Mouse (Mus musculus) stomach, embryonic 15.5 days (tissue): Measurements from ENCODE around the gene Camkmt. TPM values are rescaled to one million over a fixed set of nuclear protein-coding genes. Genes with fewer than 3 reads are reported as not detected.

ENCODE experiments used
- ATAC-seq: fragments of 200-750 bp; cut with Nextera tagmentation; 2 replicates; pipeline ENCODE4 v1.8.0; 2017; ENCODE audit warnings: low read depth, moderate number of reproducible peaks, moderate TSS enrichment; ENCODE audit not compliant: insufficient read depth, low FRiP score
- H3K27ac ChIP-seq: fragments of 300-500 bp; sonication (generic); 2 replicates; pipeline ENCODE4 v1.5.1; 2015; ENCODE audit warnings: mild to moderate bottlenecking, inconsistent platforms
- H3K27me3 ChIP-seq: fragments of 300-500 bp; sonication (generic); replicated peaks from 2 replicates; pipeline ENCODE4 v1.6.1; 2015; ENCODE audit warnings: inconsistent platforms
- H3K36me3 ChIP-seq: fragments of 300-500 bp; sonication (generic); 2 replicates; pipeline ENCODE4 v1.6.1; 2015; ENCODE audit warnings: inconsistent platforms
- H3K4me1 ChIP-seq: fragments of 300-500 bp; sonication (generic); 2 replicates; pipeline ENCODE4 v1.6.1; 2015; ENCODE audit warnings: inconsistent platforms
- H3K4me2 ChIP-seq: fragments of 300-500 bp; sonication (generic); 2 replicates; pipeline ENCODE4 v1.6.1; 2015; ENCODE audit warnings: mild to moderate bottlenecking, inconsistent platforms
- H3K4me3 ChIP-seq: fragments of 300-500 bp; sonication (generic); replicated peaks from 2 replicates; pipeline ENCODE4 v1.5.1; 2015; ENCODE audit warnings: inconsistent platforms
- H3K9ac ChIP-seq: fragments of 300-500 bp; sonication (generic); 2 replicates; pipeline ENCODE4 v1.6.1; 2015; ENCODE audit warnings: inconsistent platforms
- H3K9me3 ChIP-seq: fragments of 300-500 bp; sonication (generic); 2 replicates; pipeline ENCODE4 v1.6.1; 2016; ENCODE audit warnings: inconsistent platforms
- WGBS: fragments of 180-500 bp; shearing (Covaris S2); methylation state at CpG from one replicate; pipeline ENCODE4 v1.1.7; 2015; 5-methylcytosine and 5-hydroxymethylcytosine counted together
- polyA plus RNA-seq: library from polyadenylated mRNA; unstranded; fragments of >200 nt; fragmentation: Nextera tagmentation; extraction: Ambion mirVana; gene quantifications from 2 replicates; pipeline ENCODE4 v1.2.1, GENCODE M21; 2015

The Camkmt gene
- polyA plus RNA-seq, 1 experiment from 2014 or later: 14.3 TPM

DNA sequence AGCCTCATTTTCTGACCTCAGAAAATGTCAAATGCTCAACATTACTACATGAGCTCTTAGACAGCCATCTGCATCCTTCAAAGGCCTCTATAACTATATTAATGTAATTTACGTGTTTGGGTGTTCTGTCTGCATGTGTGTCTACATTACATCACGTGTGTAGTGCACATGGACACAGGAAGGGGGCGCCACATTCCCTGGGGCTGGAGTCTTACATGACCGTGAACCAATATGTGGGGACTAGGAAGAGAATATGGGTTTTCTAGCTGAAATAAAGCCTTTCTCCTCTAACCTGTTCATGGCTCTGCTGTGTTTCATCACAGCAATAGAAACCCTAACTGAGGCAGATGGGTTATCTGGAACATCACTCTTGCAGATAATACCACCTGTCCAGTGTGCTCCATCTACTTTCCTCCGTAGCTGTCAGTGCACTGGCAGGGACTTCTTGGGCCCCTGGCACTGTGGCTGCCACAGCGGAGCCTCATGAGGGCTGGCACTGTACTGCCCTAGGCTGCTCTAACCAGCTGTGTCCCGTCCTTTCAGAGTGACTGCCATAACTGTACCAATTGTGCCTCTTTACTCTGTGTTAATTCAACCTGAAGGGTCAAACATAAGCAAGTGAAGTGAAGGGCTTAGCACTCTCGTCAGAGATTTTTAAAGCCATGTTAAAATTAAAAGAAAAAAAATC is 19.1 kb upstream of the Camkmt start:
- Histone ChIP-seq H3K36me3 (0 out of 2 replicates have a peak, but pooled peaks cover 3% of the 10 kb centered on the region), H3K9ac (no peak overlapping the region), H3K27me3 (no peaks in the 10 kb centered on the region), H3K27ac (no peak overlapping the region), H3K4me2 (no peak overlapping the region), H3K9me3 (no peaks in the 10 kb centered on the region), H3K4me1 (no peaks in the 10 kb centered on the region), H3K4me3 (no peak overlapping the region)
- ATAC-seq: no peak
- WGBS: 88% methylated on average over 8 of the region's 8 CpGs

GRCm38 (mm10) chr17:85072383-85072782 is 18.0 kb upstream of the Camkmt start:
- no peak overlapping the region for H3K9ac ChIP-seq
- no peak overlapping the region for H3K27ac ChIP-seq
- H3K36me3 ChIP-seq: 0 out of 2 replicates have a peak, but pooled peaks cover 3% of the 10 kb centered on the region
- ATAC-seq: no peak
- H3K4me2 ChIP-seq: no peak overlapping the region
- WGBS: 72% methylated on average over 11 of the region's 11 CpGs
- no peaks in the 10 kb centered on the region for H3K9me3 ChIP-seq
- no peaks in the 10 kb centered on the region for H3K27me3 ChIP-seq
- no peak overlapping the region for H3K4me3 ChIP-seq
- H3K4me1 ChIP-seq: no peaks in the 10 kb centered on the region

- Histone ChIP-seq H3K4me1 (no peaks in the 10 kb centered on the region), H3K4me2 (no peak overlapping the region), H3K27me3 (no peaks in the 10 kb centered on the region), H3K4me3 (no peak overlapping the region), H3K9ac (no peak overlapping the region), H3K36me3 (peaks cover 8% of the 10 kb centered on the region), H3K27ac (no peak overlapping the region), H3K9me3 (no peaks in the 10 kb centered on the region)
- 64% methylated on average over 7 of the region's 7 CpGs for WGBS
- no peak for ATAC-seq
Measured at GRCm38 (mm10) chr17:85073214-85073613, 17.1 kb upstream of the Camkmt start.

DNA sequence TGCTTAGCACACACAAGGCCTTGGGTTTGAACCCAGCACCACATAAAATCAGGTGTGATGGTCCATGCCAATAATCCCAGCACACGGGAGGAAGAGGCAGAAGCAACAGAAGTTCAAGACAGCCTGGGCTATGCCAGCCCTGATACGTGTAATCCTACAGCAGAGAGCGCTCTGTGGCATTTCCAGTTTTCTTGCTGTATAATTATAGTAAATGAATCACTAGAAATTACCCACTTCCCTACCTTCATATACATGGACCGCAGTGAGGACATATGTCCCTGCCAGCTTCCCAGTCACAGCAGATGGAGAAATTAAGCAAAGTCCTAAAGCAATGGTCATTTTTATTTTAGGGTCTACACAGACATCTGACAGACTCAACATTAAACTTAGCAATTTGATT is 16.3 kb upstream of the Camkmt start:
- H3K4me1 ChIP-seq: no peaks in the 10 kb centered on the region
- no peaks in the 10 kb centered on the region for H3K27me3 ChIP-seq
- no peak overlapping the region for H3K9ac ChIP-seq
- H3K36me3 ChIP-seq: peaks cover 16% of the 10 kb centered on the region
- no peak overlapping the region for H3K4me3 ChIP-seq
- H3K27ac ChIP-seq: no peak overlapping the region
- ATAC-seq: no peak
- WGBS: 87% methylated on average over 4 of the region's 4 CpGs
- H3K4me2 ChIP-seq: no peak overlapping the region
- H3K9me3 ChIP-seq: no peaks in the 10 kb centered on the region

DNA sequence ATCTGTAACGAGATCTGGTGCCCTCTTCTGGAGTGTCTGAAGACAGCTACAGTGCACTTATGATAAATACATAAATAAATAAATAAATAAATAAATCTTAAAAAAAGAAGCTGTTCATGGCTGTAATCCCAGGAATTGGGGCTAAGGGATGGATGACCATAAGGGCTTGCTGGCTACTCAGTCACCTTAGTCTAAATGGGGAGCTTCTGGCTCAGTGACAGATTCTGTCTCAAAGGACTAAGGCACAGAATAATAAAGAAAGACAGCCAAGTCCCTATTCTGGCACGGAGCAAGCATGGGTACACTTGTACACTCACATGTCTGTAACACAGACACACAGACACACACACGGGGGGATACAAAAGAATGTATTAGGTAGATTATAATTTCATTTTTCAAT is 11.1 kb upstream of the Camkmt start:
- Histone ChIP-seq H3K27me3 (no peaks in the 10 kb centered on the region), H3K27ac (no peak overlapping the region), H3K9ac (no peak overlapping the region), H3K4me1 (no peaks in the 10 kb centered on the region), H3K4me3 (no peak overlapping the region), H3K4me2 (no peak overlapping the region), H3K9me3 (no peaks in the 10 kb centered on the region), H3K36me3 (peaks cover 15% of the 10 kb centered on the region)
- WGBS: 93% methylated on average over 3 of the region's 3 CpGs
- ATAC-seq: no peak

GRCm38 (mm10) chr17:85080781-85081180 is 9.6 kb upstream of the Camkmt start:
- no peak overlapping the region for H3K4me2 ChIP-seq
- no peaks in the 10 kb centered on the region for H3K4me1 ChIP-seq
- no peaks in the 10 kb centered on the region for H3K9me3 ChIP-seq
- H3K27ac ChIP-seq: no peak overlapping the region
- no peak for ATAC-seq
- WGBS: 96% methylated on average over 11 of the region's 11 CpGs
- no peaks in the 10 kb centered on the region for H3K27me3 ChIP-seq
- no peak overlapping the region for H3K4me3 ChIP-seq
- peaks cover 15% of the 10 kb centered on the region for H3K36me3 ChIP-seq
- H3K9ac ChIP-seq: no peak overlapping the region

GRCm38 (mm10) chr17:85085335-85085734 is 5.0 kb upstream of the Camkmt start:
- WGBS: 82% methylated on average over 2 of the region's 2 CpGs
- Histone ChIP-seq H3K9ac (no peak overlapping the region), H3K27me3 (no peaks in the 10 kb centered on the region), H3K4me1 (0 out of 2 replicates have a peak, but pooled peaks cover 4% of the 10 kb centered on the region), H3K9me3 (no peaks in the 10 kb centered on the region), H3K4me2 (no peak overlapping the region), H3K4me3 (no peak overlapping the region), H3K27ac (no peak overlapping the region), H3K36me3 (no peaks in the 10 kb centered on the region)
- no peak for ATAC-seq

GRCm38 (mm10) chr17:85086501-85086900 is 3.9 kb upstream of the Camkmt start:
- H3K27me3 ChIP-seq: no peaks in the 10 kb centered on the region
- H3K36me3 ChIP-seq: no peaks in the 10 kb centered on the region
- H3K4me3 ChIP-seq: no peak overlapping the region
- no peak for ATAC-seq
- 0 out of 2 replicates have a peak, but pooled peaks cover 4% of the 10 kb centered on the region for H3K4me1 ChIP-seq
- H3K9ac ChIP-seq: no peak overlapping the region
- no peak overlapping the region for H3K4me2 ChIP-seq
- no peaks in the 10 kb centered on the region for H3K9me3 ChIP-seq
- 77% methylated on average over 1 of the region's 1 CpGs for WGBS
- no peak overlapping the region for H3K27ac ChIP-seq

DNA sequence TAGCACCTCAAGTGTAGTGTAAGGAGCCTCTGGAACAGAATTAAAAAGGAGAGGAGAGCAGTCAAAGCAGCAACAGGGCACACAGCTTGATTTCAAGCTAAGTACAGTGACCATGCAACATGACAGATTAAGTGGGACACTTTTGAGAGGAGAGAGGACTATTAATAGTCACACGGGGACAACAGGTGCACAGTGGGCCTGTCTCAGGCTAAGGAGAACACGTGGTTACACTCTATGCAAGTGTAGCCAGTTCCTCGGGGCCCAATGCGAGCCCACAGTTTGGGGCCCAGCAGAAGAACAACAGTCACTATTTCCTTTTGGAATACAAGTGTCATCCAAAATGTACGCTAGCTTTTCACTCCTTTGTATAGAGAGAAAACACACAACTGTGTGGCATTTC is 2.8 kb upstream of the Camkmt start:
- H3K9me3 ChIP-seq: no peaks in the 10 kb centered on the region
- ATAC-seq: no peak
- 0 out of 2 replicates have a peak, but pooled peaks cover 4% of the 10 kb centered on the region for H3K4me1 ChIP-seq
- no peak overlapping the region for H3K27ac ChIP-seq
- no peak overlapping the region for H3K4me2 ChIP-seq
- no peaks in the 10 kb centered on the region for H3K27me3 ChIP-seq
- no peaks in the 10 kb centered on the region for H3K36me3 ChIP-seq
- WGBS: 90% methylated on average over 5 of the region's 5 CpGs
- no peak overlapping the region for H3K9ac ChIP-seq
- H3K4me3 ChIP-seq: no peak overlapping the region

DNA sequence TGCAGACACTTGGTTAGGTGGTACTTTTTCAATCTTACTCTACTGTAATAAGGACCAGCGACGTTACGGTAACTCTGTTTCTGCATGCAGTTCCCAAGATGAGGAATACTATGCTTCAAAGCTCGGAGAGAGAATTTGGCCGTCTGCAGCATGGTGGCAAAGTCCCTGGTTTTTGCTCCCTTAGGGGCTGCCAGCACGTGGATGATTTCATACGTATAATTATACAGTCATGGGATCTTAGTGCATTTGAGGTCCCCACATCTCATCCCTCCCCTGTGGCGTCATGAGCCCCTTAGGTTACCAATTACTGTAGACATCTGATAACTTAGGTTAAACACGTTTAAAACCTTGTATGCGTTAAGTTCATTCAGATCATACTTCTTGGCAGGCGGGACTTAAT is 2.0 kb upstream of the Camkmt start:
- Histone ChIP-seq H3K4me1 (0 out of 2 replicates have a peak, but pooled peaks cover 4% of the 10 kb centered on the region), H3K36me3 (no peaks in the 10 kb centered on the region), H3K4me2 (no peak overlapping the region), H3K27me3 (no peaks in the 10 kb centered on the region), H3K9ac (no peak overlapping the region), H3K27ac (no peak overlapping the region), H3K4me3 (no peak overlapping the region), H3K9me3 (no peaks in the 10 kb centered on the region)
- ATAC-seq: no peak
- WGBS: 84% methylated on average over 11 of the region's 11 CpGs

DNA sequence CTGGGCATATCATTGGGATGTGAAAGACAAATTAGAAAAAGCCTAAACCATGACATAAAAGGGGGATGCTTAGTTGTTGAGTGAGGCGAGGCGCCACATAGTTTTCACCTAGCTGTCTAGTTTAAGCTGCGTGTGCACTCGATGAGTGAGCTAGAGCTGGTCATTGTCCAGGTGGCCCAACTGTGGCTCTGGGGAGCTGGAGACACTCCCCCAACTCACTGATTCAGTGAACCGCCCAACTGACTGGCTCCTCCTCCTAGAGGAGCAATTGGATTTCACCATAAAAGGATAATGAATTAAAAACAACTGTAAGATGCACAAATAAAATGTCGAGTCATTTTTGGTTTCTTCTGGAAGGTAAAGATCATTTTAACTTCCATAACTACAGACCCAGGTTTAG is 1.3 kb upstream of the Camkmt start:
- Histone ChIP-seq H3K4me3 (peak overlapping the region; percentile 97), H3K36me3 (no peaks in the 10 kb centered on the region), H3K27ac (no peak overlapping the region), H3K9me3 (no peaks in the 10 kb centered on the region), H3K4me2 (peak overlapping the region; percentile 84), H3K4me1 (0 out of 2 replicates have a peak, but pooled peaks cover 4% of the 10 kb centered on the region), H3K27me3 (no peaks in the 10 kb centered on the region), H3K9ac (no peak overlapping the region)
- WGBS: 50% methylated on average over 6 of the region's 6 CpGs
- ATAC-seq: no peak

GRCm38 (mm10) chr17:85089621-85090020 is 731 bp upstream of the Camkmt start:
- peak overlapping the region; percentile 84 for H3K4me2 ChIP-seq
- no peaks in the 10 kb centered on the region for H3K36me3 ChIP-seq
- WGBS: under 1% methylated on average over 16 of the region's 16 CpGs
- no peaks in the 10 kb centered on the region for H3K27me3 ChIP-seq
- no peak for ATAC-seq
- H3K4me1 ChIP-seq: 0 out of 2 replicates have a peak, but pooled peaks cover 4% of the 10 kb centered on the region
- peak overlapping the region; percentile 79 for H3K27ac ChIP-seq
- H3K9me3 ChIP-seq: no peaks in the 10 kb centered on the region
- H3K9ac ChIP-seq: peak overlapping the region; percentile 33
- peak overlapping the region; percentile 97 for H3K4me3 ChIP-seq
